Mouse (Mus musculus) bone marrow macrophage, adult 2 months (primary cell): Measurements from ENCODE around the gene Olfr476.
"Not testable (repeated sequence)": the region's sequence is repeated elsewhere in the genome, so short reads cannot be mapped to it uniquely, and the experiment has no call there.

ENCODE experiments used
- CTCF ChIP-seq: IDR thresholded peaks from 2 replicates; pipeline ENCODE4 v1.5.1; 2012; ENCODE audit warnings: low read depth, mild to moderate bottlenecking, low read length, moderate library complexity
- POLR2A ChIP-seq: IDR thresholded peaks from 2 replicates; pipeline ENCODE4 v1.6.1; 2012; ENCODE audit warnings: mild to moderate bottlenecking, low read depth, low read length, borderline replicate concordance

- TF ChIP-seq POLR2A, CTCF: not testable (repeated sequence)
Measured at GRCm38 (mm10) chr7:107952539-107952938, 12.1 kb upstream of the Olfr476 start.
